Mouse (Mus musculus): ENCODE measurements at regions not wholly inside any gene's neighbourhood (a gene's known extent, or its start where the extent isn't known, plus 50 kb on each side); places are given as distances from the start of the nearest gene placed in this dataset.
A peak's percentile ranks its signal among the peaks of the same experiment; 100 is the strongest.

- DNase-seq (ENCODE audit: extremely low spot score) = peak; percentile 9
These were observed 51.7 kb downstream of the Cypt12 start for GRCm38 (mm10) chr3:17999789-18000485.

Measured in embryo, embryonic 9.5 days (tissue).